Mouse (Mus musculus) skeletal muscle tissue, postnatal 0 days (tissue): ENCODE data around the gene H2-T24. TPM values are rescaled to one million over a fixed set of nuclear protein-coding genes. Genes with fewer than 3 reads are reported as not detected.

Experiments used
- microRNA counts: library from miRNA; unstranded; fragments of <30 nt; microRNA quantifications from one replicate; lab custom pipeline; 2015
- microRNA-seq, 2 experiments: library from miRNA; unstranded; fragments of <30 nt; microRNA quantifications; one replicate each; pipeline ENCODE4; 2016
- polyA plus RNA-seq: library from polyadenylated mRNA; unstranded; fragments of >200 nt; fragmentation: Nextera tagmentation; extraction: Ambion mirVana; gene quantifications from 2 replicates; pipeline ENCODE4 v1.2.1, GENCODE M21; 2015

The H2-T24 gene
- 1.8 TPM in 2 replicates for polyA plus RNA-seq

GRCm38 (mm10) chr17:36020191-36021073 lies at the start of gene H2-T24:
Gene H2-T24, minus strand, starts transcription at chr17:36020560.

GRCm38 (mm10) chr17:36058362-36058761 lies 38.0 kb upstream of the H2-T24 start, which contains the start of gene Gm11127:
Gene Gm11127, minus strand, starts transcription at chr17:36058371.

GRCm38 (mm10) chr17:36042610-36043169 lies 22.3 kb upstream of the H2-T24 start, which contains the start of the genes H2-T22 and Gm6034:
Gene H2-T22, minus strand, starts transcription at chr17:36042747.
Gene Gm6034, plus strand, starts transcription at chr17:36042961.

GRCm38 (mm10) chr17:36032351-36032875 lies 12.1 kb upstream of the H2-T24 start, which contains the start of gene H2-T23:
Gene H2-T23, minus strand, starts transcription at chr17:36032855.

GRCm38 (mm10) chr17:35979401-35980362 lies 40.7 kb downstream of the H2-T24 start, which contains the start of the genes Gnl1 and Prr3:
Gene Gnl1, plus strand, starts transcription at chr17:35979851.
Gene Prr3, minus strand, starts transcription at chr17:35980236.

GRCm38 (mm10) chr17:35969418-35970389 lies 50.7 kb downstream of the H2-T24 start, which contains the start of gene Abcf1:
Gene Abcf1, minus strand, starts transcription at chr17:35969761.

MicroRNAs encoded within 50 kb of the gene (microRNA counts, 519-probe panel; counts per million panel counts)
- 296 counts per million, percentile 58 among the panel's probes with 10 or more counts for microRNA mmu-miR-877 (lab: Ali Mortazavi, UCI)

Small RNA genes lying within 50 kb of the gene (microRNA-seq; reads per million reads assigned to microRNA genes)
- 47.1 to 47.2 reads per million in 2 experiments for gene Mir877

Other genes starting within 250 kb of the H2-T24 start
- gene Ier3, start 198.9 kb downstream of the H2-T24 start, polyA plus RNA-seq = 25.3 and 27.7 TPM in 2 replicates
- 68.5 and 77.6 TPM in 2 replicates for gene Flot1, start 197.3 kb downstream of the H2-T24 start, polyA plus RNA-seq
- 177 and 210 TPM in 2 replicates for gene Tubb5, start 182.3 kb downstream of the H2-T24 start, polyA plus RNA-seq
- gene Mdc1, start 179.0 kb downstream of the H2-T24 start, polyA plus RNA-seq = 1.5 and 2.0 TPM in 2 replicates
- gene Nrm, start 159.2 kb downstream of the H2-T24 start, polyA plus RNA-seq = 23.9 and 27.0 TPM in 2 replicates
- 15.3 and 21.1 TPM in 2 replicates for gene Ppp1r18, start 155.0 kb downstream of the H2-T24 start, polyA plus RNA-seq
- 11.4 and 12.8 TPM in 2 replicates for gene Dhx16, start 140.7 kb downstream of the H2-T24 start, polyA plus RNA-seq
- 51.1 and 65.0 TPM in 2 replicates for gene 2310061I04Rik, start 123.1 kb downstream of the H2-T24 start, polyA plus RNA-seq
- 13.1 and 13.8 TPM in 2 replicates for gene Atat1, start 110.5 kb downstream of the H2-T24 start, polyA plus RNA-seq
- gene Mrps18b, start 104.2 kb downstream of the H2-T24 start, polyA plus RNA-seq = 73.1 and 80.9 TPM in 2 replicates
- gene Ppp1r10, start 104.1 kb downstream of the H2-T24 start, polyA plus RNA-seq = 17.9 and 26.3 TPM in 2 replicates
- 62.2 and 75.8 TPM in 2 replicates for gene Abcf1, start 50.8 kb downstream of the H2-T24 start, polyA plus RNA-seq
- 23.3 and 25.8 TPM in 2 replicates for gene Gnl1, start 40.7 kb downstream of the H2-T24 start, polyA plus RNA-seq
- 8.5 and 10.2 TPM in 2 replicates for gene Prr3, start 40.3 kb downstream of the H2-T24 start, polyA plus RNA-seq
- gene H2-T23, start 12.3 kb upstream of the H2-T24 start, polyA plus RNA-seq = 10.8 and 13.2 TPM in 2 replicates
- gene H2-T22, start 22.2 kb upstream of the H2-T24 start, polyA plus RNA-seq = 11.7 and 13.4 TPM in 2 replicates
- gene Gm6034, start 22.4 kb upstream of the H2-T24 start, polyA plus RNA-seq = not detected in 2 replicates
- gene Gm11127, start 37.8 kb upstream of the H2-T24 start, polyA plus RNA-seq = 0.12 TPM in 1 of 2 replicates, not detected in the other
- gene Gm19684, start 101.1 kb upstream of the H2-T24 start, polyA plus RNA-seq = not detected in 2 replicates
- gene Gm7030, start 108.9 kb upstream of the H2-T24 start, polyA plus RNA-seq = not detected in 2 replicates
- gene Gm8909, start 148.0 kb upstream of the H2-T24 start, polyA plus RNA-seq = not detected in 2 replicates
- not detected in 2 replicates for gene H2-T3, start 169.7 kb upstream of the H2-T24 start, polyA plus RNA-seq
- gene Rpp21, start 237.5 kb upstream of the H2-T24 start, polyA plus RNA-seq = 61.5 and 64.7 TPM in 2 replicates